Mouse (Mus musculus): ENCODE data around the gene Gpr35. TPM values are rescaled to one million over a fixed set of nuclear protein-coding genes. Genes with fewer than 3 reads are reported as not detected.

Gpr35 gene
- total RNA-seq, 2 experiments from 2014 or later = 0.18 to 0.48 TPM

DNA sequence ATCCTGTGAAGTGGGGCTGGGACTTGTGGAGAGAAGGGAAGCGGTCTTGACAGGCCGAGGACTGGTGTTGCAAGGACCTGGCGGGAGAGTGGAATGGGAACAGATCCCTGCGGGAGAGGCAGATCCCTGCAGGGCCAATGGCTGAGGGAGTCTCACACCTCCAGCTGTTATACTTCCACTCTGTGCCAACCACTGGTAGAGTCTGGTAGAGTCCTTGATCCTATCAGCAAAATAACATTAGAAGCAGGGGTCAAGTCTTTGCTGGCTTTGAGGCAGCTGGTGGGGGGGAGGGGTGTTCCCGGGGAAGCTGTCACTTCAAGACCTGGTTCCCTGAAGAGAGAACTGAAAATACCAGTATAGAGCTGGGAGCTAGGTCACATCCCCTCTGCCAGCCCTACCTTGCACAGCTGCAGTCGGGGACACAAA lies 25.5 kb downstream of the Gpr35 start:
- no peak for DNase-seq (ENCODE audit: low spot score in 2 of 2)
- intact Hi-C loops (cut with DNase I) = no loop called here

DNA sequence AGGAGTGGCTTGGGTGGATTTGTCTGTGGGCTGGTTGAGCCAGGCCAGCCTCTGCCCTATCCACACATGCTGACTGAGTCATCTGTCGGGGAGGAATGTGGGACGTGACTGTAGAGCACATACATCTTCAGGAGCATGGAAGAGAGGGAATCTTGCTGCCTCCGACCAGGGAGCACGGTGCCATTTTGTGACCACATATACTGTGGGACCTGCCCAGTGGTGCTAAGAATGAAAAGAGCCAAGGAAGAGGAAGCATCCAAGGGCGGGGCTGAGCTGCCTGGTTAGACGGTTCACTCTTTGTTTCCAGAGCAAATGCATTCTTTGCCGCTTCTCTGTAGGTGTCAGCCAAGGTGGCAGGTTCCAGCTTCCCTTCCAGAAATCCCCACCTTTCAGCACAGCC lies 28.0 kb downstream of the Gpr35 start:
- intact Hi-C loops (cut with DNase I) = no loop called here
- DNase-seq (ENCODE audit: low spot score in 2 of 2) = no peak

DNA sequence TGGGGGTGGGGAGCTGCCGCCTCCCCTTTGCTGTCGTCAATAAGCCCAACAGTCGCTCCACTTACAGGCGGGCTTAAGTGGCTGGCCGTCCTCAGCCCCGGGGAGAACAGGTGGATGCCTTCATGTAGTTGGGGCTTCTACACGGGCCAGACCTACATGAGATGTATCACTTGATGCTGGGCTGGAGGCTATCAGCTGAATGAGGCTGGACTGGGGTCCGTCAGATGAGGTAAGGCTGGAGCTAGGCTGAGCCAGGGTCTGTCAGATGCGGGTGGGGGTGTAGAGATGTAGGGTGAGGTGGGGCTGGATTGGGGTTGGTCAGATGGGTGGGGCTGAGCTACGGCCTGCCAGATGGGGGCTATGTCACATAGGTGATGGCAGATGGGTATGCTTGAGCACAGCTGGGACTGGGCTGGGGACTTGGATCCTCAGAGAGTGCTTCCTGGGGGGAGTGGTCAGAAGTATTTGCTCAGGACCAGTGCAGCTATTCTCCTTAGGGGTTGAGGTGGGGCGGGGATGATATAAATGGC lies 28.5 kb downstream of the Gpr35 start:
- intact Hi-C loops (cut with DNase I) = no loop called here
- no peak for DNase-seq (ENCODE audit: low spot score in 2 of 2)

DNA sequence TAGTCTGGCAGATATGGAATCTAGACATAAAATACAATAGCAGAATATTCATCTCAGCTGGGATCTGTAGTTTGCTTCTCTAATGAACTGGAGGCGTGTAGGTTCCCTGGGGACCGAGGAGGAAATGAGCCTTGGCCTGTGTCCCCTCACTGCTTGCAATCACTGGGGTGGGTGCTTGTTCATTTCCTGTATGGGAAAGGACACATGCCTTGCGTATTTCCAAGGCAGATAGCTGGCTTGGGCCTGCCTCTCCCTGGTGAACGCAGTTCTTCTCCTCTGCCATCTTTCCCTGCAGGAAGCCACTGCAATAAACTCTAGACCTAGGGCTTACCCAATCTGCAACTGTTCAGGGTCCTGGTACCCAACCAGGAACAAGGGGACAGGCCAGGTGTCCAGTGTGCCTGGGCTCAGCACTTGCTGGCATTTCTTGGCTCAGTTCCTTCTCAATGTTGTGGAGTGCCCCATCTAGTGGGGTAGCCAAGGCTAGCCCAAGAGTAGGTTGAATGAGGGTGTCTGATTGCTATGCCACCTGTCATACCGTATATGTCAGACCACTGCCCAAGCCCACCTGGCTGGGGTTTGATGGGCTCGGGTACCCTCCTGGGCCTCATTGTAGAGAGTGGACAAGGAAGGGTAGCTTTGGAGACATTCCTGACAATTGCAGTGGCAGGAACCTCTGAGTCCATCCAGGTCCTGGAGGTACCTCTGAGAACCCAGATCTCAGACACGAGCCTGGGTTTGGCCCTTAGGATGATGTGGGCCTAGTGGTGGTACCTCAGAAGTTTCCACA lies 30.6 kb downstream of the Gpr35 start:
- DNase-seq (ENCODE audit: low spot score in 2 of 2) = no peak

DNA sequence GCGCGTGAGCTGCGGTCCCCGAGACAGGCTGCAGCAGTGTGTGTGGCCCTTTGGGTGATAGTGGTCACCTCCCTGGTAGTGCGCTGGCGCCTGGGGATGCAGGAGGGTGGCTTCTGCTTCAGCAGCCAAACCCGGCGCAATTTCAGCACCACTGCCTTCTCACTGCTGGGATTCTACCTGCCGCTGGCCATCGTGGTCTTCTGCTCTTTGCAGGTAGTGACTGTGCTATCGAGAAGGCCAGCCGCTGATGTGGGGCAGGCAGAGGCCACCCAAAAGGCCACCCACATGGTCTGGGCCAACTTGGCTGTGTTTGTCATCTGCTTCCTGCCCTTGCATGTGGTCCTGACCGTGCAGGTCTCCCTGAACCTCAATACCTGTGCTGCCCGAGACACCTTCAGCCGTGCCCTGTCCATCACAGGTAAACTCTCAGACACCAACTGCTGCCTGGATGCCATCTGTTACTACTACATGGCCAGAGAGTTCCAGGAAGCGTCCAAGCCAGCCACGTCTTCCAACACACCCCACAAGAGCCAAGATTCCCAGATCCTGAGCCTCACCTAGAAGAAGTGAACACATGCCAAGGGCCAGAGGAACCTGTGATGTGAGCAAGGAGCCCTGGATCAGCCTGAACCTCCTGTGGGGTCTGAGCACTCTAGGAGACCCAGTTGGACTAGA lies 32.4 kb downstream of the Gpr35 start:
- DNase-seq (ENCODE audit: low spot score in 2 of 2) = no peak

More for the DNA sequence above, 30.6 kb downstream of the Gpr35 start:
- intact Hi-C loops (cut with DNase I) = no loop called here

DNA sequence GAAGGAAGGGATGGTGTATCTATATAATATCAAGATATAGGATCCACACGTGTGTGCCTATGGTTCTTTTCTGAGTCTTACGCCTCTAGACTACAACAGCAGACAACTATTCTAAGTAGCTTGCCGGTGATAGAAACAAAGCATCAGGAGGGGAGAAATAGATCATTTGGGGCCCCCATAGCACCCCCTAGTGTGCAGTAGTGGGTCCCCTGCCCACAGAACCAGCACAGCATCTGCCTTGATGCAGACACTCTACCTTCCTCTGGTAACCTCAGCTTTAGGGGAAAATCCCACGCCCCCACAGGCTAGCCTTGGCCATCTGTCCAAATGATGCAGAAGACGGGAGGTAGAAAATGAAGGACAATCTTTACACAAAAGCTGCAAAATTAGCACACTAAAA lies 34.3 kb downstream of the Gpr35 start:
- intact Hi-C loops (cut with DNase I) = no loop called here
- DNase-seq (ENCODE audit: low spot score in 2 of 2) = no peak

More for the DNA sequence above, 32.4 kb downstream of the Gpr35 start:
- intact Hi-C loops (cut with DNase I) = no loop called here

DNA sequence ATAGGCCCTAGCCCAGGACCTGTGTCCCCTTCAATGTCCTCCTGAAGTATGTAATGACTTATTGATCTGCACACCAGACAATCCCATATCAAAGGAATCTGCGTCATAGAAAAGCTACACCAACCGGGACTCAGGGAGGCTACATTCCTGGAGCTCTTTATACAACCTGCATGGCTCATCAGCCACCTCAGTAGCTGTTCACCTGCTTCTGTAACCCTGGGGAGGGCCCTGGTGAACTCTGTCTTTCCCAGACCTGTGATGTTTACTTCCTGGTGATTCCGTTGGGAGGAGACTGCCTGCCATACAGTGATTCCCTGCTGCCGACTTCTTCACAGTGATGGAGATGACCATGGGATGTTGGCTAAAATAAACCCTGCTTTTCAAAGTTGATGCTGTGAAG lies 38.2 kb downstream of the Gpr35 start:
- DNase-seq (ENCODE audit: low spot score in 2 of 2) = no peak
- intact Hi-C loops (cut with DNase I) = no loop called here

DNA sequence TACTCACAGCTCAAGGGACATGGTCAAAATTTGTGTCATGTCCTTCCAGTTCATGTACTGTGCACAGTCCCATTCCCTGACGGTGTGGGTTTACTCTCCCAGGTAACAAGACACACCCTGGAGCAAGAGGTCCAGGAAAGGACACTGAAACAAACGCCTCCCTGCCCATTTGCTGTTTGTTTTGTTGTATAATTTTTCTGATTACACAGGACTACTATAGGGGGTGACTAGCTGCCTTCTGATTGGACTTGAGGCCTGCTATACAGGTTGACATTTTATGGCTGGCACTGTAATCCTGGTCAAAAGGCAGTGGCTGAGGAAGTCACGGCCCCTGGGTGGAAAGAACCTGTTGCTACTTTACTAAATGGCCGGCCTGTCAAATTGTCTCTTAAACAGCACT lies 39.2 kb downstream of the Gpr35 start:
- DNase-seq (ENCODE audit: low spot score in 2 of 2) = no peak
- intact Hi-C loops (cut with DNase I) = no loop called here

DNA sequence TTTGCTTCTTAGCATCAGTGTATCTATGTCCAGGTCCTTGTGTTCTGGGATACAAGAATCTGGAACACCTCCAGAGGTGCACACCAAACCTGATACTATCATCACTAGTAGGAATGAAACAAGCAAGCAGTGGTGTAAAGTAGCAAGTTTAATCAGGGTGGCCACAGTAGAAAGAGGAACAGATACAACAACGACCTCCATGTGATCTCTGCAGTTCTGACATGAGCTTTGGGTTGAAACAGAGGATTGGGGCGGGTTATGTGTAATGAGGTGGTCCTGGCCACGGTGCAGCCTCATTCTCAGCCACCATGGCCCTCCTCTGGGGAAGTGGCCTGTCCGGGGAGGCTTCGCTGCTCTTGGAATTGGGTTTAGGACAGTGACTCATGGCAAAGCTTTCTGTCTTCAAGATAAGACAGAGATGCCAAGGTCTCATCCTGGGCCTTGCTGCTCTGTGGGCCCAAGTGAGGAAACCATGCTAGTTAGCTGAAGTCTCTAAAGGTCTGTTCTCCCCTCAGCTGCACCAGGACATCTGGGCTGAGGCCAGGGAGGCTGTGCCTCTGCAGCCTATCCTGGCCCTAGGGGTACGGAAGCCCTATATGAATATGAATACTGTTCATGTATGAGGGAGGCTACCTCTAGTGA lies 41.7 kb downstream of the Gpr35 start:
- intact Hi-C loops (cut with DNase I) = no loop called here
- DNase-seq (ENCODE audit: low spot score in 2 of 2) = no peak

DNA sequence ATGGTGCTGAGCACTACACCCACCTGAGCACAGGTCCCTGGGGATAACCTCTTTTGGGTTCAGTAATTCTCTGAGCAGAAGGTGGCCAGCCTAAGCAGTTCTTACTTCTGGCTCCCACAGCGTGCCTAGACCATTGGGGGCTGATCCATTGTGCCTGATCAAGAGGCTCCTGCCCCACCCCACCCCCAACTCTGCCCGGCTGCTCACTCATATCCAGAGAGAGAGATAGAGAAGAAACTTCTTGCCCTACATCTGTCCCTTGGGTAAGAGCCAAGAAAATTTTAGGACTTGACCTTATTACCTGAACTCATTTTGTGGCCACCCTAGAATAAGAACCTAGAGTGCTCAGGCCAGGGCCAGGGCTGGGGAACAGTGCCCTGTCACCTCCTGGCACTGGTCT lies 42.2 kb downstream of the Gpr35 start:
- DNase-seq (ENCODE audit: low spot score in 2 of 2) = no peak
- intact Hi-C loops (cut with DNase I) = no loop called here

DNA sequence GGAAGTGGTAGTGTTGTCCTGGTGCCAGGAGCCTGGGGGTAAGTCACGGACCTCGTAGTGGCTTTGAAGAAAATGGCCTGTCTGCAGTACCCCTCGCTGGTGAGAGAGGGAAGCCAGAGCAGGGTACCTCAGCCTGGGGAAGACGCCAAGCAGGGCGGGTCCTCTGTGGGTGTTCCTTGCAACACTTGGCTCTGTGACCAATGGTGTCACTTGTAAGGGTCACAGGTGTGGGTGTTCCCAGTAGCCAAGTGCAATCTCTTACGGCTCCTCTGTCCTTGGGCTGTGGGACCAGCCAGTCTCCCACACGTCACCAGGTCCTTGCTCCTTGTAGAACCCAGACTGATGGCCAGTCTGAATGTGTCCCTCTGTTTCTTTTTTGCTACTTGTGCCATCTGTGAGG lies 55.4 kb downstream of the Gpr35 start, which contains the start of gene Aqp12:
TSS of gene Aqp12 (plus strand) at position 274 of the 400 bp plus-strand sequence.
- no peak for DNase-seq (ENCODE audit: low spot score in 2 of 2)
- intact Hi-C loops (cut with DNase I) = loop anchor here (10.0 kb wide), 1 partner anchor 151 kb away; no protein-coding TSS in a partner anchor

DNA sequence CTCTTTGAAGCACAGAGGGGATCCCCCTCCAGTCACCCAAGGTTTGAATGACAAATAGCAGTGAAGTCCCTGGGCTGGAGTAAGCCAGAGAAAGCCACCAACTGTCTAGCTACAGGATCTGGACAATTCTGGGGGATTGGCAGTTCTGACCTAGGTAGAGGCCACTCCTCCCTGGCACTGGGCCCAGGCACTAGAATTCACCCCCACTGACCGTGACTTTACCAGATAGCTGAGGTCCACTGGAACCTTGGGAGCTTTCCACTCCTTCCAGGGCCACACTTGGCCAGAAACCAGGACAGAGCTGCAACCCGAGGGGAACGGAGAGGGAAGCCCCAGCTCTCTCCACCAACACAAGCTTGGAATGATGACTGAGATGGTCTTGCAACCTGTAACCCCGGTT lies 58.5 kb downstream of the Gpr35 start:
- intact Hi-C loops (cut with DNase I) = loop anchor here (1.0 to 10.0 kb wide), 2 partner anchors 50 to 154 kb away; no protein-coding TSS in a partner anchor
- no peak for DNase-seq (ENCODE audit: low spot score in 2 of 2)

DNA sequence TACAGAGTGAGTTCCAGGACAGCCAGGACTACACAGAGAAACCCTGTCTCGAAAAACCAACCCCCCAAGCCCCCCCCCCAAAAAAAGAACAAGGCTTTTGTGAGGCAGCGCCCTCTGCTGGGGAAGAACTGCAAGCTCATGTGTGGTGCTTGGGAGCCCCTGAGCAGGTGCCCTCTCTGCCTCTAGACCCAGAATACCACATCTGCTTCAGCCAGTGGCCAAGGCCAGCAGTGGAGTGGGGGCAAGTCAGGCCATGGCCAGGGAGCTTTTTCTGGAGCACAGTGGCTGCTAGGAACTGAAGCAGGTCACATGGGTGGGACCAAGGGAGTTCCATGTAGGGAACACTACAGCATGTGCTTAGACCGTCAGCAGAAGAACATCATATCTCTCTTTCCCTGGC lies 60.1 kb downstream of the Gpr35 start:
- no peak for DNase-seq (ENCODE audit: low spot score in 2 of 2)
- intact Hi-C loops (cut with DNase I) = no loop called here

DNA sequence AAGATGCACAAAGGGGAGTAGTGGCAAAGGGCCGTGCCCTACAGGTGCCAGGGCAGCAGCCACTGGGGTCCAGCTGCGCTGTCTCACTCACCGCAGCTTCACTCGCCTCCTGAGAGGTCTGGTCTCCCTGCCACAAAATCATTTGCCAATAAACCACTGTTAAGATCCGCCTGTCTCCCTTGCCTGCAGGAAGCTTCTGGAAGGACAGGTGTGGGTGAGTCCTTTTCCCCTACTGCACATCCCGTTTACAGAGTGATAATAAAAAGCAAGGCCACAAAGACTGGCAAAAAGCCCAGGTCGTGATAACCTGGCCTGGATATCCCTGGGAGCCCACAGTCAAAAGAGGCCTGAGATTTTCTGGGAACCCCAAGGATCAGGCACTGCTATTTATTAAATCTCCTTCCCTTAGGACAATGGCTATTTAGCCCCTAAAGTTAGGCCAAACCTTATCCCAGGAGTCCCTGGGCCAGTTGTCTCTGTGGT lies 61.5 kb downstream of the Gpr35 start:
- intact Hi-C loops (cut with DNase I) = no loop called here

DNA sequence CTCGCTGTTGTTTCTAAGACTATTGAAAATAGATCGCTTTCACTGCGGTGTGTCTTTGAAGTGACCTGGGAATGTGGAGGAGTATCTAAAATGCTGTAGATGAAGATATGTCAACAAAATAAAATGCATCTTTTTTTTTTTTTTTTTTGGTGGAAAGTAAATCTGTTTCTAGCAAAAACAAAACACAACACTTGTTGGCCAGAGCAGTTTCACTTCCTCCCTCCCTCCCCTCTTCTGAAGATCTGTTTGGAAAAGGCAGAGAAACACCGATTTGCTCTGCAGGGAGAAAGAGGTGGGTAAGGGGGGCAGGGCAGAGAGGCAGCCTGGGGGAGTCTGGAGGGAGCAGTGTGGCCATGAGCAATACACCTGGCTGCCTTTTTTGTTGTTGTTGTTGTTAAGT lies 62.7 kb downstream of the Gpr35 start:
- intact Hi-C loops (cut with DNase I) = no loop called here
- peak in 1 of 2 experiments; percentile 2 for DNase-seq (ENCODE audit: low spot score in 2 of 2)

More for the DNA sequence above, 61.5 kb downstream of the Gpr35 start:
- peak in 1 of 2 experiments; percentile 4 for DNase-seq (ENCODE audit: low spot score in 2 of 2)

DNA sequence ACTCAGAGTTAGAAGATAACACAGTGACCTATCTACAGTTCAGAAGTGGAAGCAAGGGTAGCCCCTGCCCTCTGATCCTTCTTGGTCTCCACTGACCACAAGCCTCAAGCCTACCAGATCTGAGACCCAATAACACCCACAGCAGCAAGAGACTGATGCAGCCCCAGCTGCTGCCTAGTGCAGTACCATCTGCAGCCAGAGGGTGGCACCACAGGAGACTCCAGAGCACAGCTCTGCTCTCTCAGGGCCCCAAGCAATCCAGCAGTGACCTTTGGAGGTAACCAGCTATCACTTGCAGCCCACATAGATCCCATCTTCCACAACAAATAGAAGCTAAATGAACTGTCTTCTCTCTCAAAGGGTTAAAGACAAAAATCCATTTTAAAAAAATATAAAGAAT lies 63.8 kb downstream of the Gpr35 start:
- intact Hi-C loops (cut with DNase I) = no loop called here

DNA sequence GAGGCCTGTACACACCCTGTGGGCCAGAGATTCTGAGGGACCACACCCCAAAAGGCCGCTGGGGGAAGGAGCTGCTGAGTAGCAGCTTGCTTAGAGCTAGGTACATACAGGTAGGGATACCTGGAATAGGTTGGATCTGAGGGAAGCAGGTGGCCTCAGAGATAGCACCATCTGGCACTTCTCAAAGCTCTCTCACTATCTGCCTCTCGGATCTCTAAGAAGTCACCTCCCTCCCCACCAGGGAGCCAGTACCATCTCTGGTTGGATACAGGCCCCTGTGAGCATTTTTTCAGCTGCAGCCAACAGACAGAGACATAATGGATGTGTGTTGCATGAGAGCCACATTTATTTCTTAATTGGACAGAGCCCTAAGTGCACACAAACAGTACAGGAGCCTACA lies 64.5 kb downstream of the Gpr35 start:
- DNase-seq (ENCODE audit: low spot score in 2 of 2) = no peak

More for the DNA sequence above, 63.8 kb downstream of the Gpr35 start:
- DNase-seq (ENCODE audit: low spot score in 2 of 2) = peak; percentile 68 to 78

DNA sequence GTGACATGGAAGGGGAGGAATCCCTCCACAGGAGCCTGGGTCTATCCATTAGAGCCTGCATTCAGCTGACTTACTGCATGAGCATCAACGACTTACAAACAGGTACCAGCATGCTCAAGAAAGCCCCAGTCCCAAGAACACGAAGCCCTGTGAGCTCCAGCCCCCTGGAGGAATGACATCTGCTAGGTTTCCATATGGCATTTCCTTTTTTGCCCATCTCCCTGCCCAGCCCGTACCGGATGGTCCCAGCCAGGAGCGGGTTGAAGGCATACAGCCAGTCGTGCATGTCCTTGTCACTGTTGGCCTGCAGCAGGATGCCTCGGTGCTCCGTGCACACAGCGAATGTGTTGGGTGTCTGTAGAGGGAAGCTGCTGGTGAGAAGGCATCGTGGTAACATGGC lies 68.1 kb downstream of the Gpr35 start:
- no peak for DNase-seq (ENCODE audit: low spot score in 2 of 2)
- intact Hi-C loops (cut with DNase I) = no loop called here

More for the DNA sequence above, 64.5 kb downstream of the Gpr35 start:
- intact Hi-C loops (cut with DNase I) = no loop called here

DNA sequence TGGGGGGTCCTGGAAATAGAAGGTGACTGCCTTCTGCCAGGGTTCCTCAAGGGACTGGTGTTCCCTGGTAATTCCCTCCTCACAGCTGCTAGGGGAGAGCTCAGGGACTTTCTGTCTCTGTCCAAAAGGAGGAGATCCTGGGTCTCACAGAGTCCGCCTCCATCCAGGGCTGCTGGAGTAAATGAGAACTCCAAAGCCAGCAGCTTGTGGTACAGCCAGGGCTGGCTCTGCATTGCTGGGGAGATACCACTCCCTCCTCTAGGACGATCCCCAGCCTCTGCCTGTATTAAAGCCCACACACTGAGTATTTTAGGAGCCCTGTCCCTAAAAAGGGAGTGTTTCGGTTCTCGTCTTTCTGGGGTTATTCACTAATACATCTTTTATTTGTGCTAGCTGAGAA lies 69.9 kb downstream of the Gpr35 start:
- DNase-seq (ENCODE audit: low spot score in 2 of 2) = peak in 1 of 2 experiments; percentile 58
- intact Hi-C loops (cut with DNase I) = no loop called here

DNA sequence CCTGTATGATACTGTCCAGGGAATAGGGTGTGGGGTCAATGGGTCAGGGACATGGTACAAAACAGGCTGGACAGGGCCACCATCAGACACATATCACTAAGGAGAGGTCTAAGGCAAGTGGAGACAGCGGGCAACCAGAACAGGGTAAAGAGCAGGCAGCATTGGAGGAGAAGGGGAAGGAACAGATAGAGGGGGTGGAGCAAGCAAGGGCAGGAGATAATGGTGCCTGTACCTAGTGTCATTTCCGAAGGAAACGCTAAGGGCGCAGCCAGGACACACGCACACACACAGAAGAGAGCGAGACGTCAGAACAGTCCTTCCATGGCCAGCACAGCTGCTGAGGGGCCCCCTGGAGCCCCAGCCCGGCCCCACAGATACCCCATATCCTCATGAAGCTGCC lies 75.9 kb downstream of the Gpr35 start:
- no peak for DNase-seq (ENCODE audit: low spot score in 2 of 2)
- intact Hi-C loops (cut with DNase I) = no loop called here

All from left cerebral cortex, postnatal 25 days (tissue).